Mouse (Mus musculus) liver, adult 2 months (tissue): ENCODE measurements at regions not wholly inside any gene's neighbourhood (a gene's known extent, or its start where the extent isn't known, plus 50 kb on each side); places are given as distances from the start of the nearest gene placed in this dataset.

Source experiments
- CTCF ChIP-seq: fragments of 200-500 bp; IDR thresholded peaks from 2 replicates; pipeline ENCODE4 v1.5.1; 2011; ENCODE audit warnings: low read depth, low read length, control low read depth
- POLR2A ChIP-seq: fragments of 200-500 bp; IDR thresholded peaks from 2 replicates; pipeline ENCODE4 v1.6.1; 2011; ENCODE audit warnings: low read length, control low read depth; ENCODE audit not compliant: insufficient read depth; ENCODE audit errors: extremely low read depth

- TF ChIP-seq CTCF, result no peak
- TF ChIP-seq POLR2A, result no peak
These were observed 1479.3 kb upstream of the Acvr2a start for GRCm38 (mm10) chr2:47334406-47335113.
